Mouse (Mus musculus) kidney, adult 18-20 months (tissue): ENCODE data around the gene Ensa.
"Not testable (repeated sequence)": the region's sequence is repeated elsewhere in the genome, so short reads cannot be mapped to it uniquely, and the experiment has no call there.

Source experiments
- DNase-seq: peaks from one replicate; pipeline ENCODE4 v3.0.0; 2021

Ensa gene

GRCm38 (mm10) chr3:95645313-95646235, 20.8 kb downstream of the Ensa start:
- DNase-seq, result no peak

- DNase-seq, result no peak
Observed at GRCm38 (mm10) chr3:95648016-95648415, 23.2 kb downstream of the Ensa start.

GRCm38 (mm10) chr3:95650276-95651032, 25.7 kb downstream of the Ensa start:
- DNase-seq, result no peak

GRCm38 (mm10) chr3:95651033-95651373, 26.2 kb downstream of the Ensa start:
- no peak for DNase-seq

DNA sequence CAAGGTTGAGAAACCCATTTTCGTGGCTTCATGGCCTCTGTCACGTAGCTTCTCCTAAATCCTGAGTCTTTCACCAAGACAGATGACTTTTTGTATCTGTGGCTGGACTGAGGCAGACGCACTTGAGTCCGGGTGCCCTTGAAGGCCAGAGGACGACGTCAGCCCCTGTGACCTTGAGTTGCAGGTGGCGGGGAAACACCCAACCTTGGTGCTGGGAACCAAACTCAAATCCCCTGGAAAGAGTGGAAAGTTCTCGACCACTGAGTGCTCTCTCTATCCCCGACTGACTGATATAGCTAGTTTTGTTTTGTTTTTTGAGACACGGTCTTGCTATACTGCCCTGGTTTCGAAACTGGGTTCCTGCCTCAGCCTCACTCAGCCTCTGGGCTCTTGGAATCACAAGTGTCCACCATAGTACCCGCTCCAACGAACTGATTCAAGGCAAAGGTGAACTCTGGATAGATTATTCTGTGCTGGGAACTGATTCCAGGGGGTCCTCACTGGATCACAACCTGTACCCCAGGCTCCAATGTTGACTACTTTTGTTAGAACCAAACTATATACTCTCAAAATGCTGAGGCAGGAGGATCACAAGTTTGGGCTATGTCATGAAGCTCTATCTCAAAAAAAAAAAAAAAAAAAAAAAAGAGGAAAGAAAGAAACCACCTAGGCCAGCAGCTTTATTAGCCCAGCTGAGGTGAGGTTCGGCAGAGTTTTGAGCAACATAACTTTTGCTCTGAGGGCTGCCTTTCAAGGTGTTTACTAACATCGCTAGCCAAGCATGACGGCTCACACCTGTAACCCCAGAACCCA, 26.8 kb downstream of the Ensa start:
- no peak for DNase-seq

DNA sequence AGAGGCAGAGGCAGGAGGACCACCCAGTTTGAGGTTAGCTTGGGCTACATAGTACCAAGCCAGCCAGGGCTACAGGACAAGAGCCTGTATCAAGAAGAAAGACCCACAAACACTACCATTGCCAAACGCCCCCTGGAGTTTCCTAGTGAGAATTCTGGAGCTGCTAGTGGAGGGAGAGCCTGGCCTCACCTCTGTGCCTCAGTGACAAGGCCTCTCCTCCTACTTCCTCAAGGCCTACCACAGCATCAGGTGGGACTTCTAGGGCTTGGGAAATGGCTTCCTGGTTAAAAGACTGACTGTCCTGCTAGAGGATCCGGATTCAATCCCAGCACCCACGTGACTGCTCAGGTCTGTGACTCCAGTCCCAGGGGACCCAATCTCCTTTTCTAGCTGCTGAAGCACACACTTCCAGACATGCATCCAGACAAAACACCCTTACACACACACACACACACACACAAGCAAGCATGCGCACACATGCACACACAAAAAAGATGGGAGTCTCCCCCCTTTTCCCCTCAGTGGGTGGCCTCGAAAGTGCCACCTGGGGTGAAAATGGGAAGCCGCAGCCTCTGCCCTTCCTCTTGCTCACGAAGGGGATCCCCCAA, 27.5 kb downstream of the Ensa start:
- DNase-seq, result no peak

DNA sequence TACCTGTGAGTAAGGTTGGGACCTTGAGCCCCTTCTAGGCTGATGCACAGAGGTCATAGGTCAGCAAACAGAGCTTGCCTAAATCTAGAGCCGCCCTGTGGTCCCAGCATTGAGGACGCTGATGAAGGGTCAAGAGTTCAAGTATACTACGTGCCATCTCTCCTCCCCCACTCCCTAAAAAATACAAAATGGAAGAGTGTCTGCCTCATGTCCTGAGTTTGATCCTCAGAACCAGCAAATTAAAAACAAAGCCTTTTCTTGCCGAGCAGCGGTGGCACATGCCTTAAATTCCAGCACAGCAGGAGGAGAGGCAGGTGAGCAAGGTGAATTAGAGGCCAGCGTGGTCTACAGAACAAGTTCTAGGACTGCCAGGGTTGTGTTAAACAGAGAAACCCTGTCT, 28.1 kb downstream of the Ensa start:
- DNase-seq, result no peak

GRCm38 (mm10) chr3:95653473-95654034, 28.8 kb downstream of the Ensa start:
- no peak for DNase-seq

DNA sequence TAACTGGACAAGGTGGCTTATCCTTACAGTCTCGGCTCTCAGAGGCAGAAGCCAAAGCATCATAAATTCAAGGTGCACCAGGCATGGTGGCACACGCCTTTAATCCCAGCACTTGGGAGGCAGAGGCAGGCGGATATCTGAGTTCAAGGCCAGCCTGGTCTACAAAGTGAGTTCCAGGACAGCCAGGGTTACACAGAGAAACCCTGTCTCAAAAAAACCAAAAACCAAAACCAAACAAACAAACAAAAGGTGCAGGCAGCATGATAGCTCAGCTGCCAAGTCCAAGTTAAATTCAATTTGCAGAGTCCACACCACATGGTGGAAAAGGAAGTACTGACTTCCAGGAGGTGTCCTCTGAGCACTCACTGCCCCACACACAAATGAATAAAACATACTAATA, 29.6 kb downstream of the Ensa start:
- not testable (repeated sequence) for DNase-seq

DNA sequence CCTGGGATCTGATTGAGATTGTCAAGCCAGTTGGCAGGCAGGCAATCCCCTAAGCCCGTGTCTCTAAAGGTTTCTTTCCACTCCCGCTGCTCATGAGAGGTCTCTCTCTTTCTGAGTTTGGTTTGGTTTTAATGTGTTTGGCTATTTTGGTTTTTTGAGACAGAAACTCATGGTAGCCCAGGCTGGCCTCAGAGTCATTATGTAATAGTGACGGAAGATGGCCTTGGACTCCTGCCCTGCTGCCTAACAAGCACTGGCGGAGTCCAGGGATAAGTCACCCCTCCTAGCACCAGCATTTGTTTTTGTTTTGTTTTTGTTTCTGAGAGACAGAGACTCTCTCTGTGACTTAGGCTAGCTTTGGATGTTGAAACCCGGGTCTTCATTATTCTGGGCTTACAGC, 30.6 kb downstream of the Ensa start:
- no peak for DNase-seq

GRCm38 (mm10) chr3:95657108-95657507, 32.3 kb downstream of the Ensa start:
- DNase-seq, result no peak

- DNase-seq, result no peak
Observed at GRCm38 (mm10) chr3:95657711-95658110, 32.9 kb downstream of the Ensa start.

- peak; percentile 94 for DNase-seq
Observed at GRCm38 (mm10) chr3:95658236-95658867, 33.6 kb downstream of the Ensa start, which contains the start of gene Mcl1. Mcl1 (plus strand) TSS chr3:95658788.

DNA sequence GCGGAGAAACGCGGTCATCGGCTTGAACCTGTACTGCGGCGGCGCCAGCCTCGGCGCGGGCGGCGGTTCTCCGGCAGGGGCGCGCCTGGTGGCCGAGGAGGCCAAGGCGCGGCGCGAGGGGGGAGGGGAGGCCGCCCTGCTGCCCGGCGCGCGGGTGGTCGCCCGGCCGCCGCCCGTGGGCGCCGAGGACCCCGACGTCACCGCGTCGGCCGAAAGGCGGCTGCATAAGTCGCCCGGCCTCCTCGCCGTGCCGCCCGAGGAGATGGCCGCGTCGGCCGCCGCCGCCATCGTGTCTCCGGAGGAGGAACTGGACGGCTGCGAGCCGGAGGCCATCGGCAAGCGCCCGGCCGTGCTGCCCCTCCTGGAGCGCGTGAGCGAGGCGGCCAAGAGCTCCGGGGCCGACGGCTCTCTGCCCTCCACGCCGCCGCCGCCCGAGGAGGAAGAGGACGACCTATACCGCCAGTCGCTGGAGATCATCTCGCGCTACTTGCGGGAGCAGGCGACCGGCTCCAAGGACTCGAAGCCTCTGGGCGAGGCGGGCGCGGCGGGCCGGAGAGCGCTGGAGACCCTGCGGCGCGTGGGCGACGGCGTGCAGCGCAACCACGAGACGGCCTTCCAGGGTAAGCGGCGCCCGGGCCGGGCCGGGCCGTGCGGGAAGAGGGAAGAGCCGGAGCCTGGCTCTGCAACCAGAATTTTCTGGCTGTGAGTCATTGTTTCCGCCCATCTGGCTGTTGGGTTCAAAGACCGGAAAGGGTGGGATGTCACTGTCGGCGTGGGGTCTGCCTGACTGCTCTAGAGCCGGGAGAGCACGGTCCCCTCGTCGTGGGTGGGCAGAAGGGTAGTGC, 34.3 kb downstream of the Ensa start:
- DNase-seq, result peak; percentile 79

DNA sequence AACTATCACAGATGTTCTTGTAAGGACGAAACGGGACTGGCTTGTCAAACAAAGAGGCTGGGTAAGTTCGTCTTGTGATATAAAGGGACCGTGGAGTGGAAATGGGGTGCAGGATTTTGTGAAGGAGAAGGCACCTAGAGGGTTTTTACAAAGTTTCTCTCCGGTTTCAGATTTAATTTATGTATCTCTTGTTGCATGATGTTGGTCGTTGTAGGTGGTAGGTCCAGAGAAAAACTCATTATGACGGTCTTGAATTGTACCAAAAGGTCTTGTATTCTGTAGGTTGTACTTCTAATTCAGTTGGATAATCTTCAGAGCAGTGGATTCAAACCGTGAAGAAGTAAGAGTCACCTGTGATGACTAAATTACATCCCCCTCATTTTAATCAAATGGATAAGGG, 35.2 kb downstream of the Ensa start:
- DNase-seq, result no peak

GRCm38 (mm10) chr3:95660788-95661478, 36.1 kb downstream of the Ensa start:
- no peak for DNase-seq

DNA sequence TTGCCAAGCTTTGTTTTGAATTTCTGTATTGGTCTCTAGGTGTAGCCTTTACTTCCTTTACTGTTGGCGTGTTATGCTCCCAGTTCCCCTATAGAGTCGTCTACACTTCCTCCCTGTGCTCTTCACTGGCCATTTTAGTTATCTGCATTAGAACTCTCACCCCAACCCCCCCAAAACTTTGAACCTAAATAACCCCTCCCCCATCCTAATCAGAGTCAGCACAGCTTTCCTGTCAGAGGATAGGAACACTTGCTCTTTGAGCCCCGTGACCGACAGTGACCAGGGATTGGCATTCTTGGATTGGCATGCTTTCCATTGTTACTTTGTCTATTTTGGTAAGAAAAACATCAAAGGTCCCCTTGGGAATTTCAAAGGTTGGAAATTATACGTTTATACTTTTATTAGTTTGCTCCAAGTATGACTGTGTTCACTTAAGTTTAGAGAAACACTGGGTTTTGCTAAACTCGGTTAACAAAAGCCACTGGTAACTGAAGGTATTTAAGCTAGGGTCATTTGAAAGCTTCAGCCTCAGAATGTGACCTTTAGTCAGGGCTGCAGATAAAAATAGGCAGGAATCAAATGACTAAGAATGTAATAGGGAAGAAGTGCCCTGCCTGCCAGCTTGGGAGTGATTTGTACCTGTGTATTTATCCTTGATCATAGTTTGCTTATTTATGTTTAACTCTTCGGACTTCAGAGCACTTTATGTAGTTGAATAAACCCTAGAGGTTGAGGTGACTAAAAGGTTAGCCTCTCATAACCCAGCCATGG, 37.3 kb downstream of the Ensa start:
- no peak for DNase-seq

DNA sequence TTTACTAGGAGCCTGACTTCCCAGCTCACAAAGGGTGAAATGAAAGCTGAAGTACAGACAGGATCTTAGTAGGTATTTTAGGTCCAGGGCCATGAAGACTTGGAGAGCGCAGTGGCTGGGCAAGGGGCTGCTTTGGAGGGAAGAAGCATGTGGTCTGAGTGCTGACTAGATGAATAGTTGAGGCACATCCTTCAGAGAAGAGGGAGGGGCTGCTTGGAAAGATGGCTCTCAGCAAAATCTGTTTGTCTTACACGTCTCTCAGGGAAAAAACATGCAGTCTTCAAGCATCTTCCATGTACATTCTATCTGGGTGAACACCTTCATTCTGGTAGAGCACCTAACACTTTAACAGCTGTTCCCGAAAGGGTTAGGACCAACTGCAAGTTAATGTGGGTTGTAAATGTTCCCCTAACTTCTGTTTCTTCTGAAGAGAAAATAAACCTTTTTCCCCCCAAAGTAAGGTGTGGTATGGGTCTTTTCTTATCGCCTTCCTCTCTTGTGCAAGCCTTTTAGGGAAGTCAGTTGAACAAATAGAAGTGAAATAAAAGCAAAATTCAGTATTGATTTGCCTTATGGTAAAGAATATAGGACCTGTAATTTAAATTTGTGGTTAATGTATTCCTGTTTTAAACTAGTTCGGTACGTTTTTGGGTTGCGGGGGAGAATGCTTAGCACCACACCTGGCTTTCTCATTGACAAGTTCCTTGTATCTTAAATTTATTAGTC, 38.1 kb downstream of the Ensa start:
- no peak for DNase-seq

DNA sequence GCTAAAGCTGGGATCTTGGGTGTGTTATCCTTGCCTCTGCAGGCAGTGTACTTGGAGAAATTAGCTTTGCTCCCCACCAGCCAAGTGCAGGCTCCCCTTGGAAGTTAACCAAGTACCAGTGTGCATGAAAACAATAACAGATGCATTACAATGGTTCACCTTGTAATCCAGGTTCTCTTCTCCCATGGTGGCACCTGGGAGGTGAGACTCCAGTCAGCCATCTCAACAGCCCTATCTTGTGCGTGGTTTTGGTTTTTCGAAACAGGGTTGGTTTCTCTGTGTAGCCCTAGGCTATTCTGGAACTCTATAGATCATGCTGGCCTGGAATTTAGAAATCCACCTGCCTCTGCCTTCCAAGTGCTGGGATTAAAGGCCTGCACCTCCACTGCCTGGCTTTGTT, 38.7 kb downstream of the Ensa start:
- no peak for DNase-seq
